Mouse (Mus musculus) small intestine, adult 2 months (tissue): ENCODE measurements around the gene Brsk1. TPM values are rescaled to one million over a fixed set of nuclear protein-coding genes. Genes with fewer than 3 reads are reported as not detected.
A peak's percentile ranks its signal among the peaks of the same experiment; 100 is the strongest.

Source experiments
- H3K27ac ChIP-seq: fragments of 200-500 bp; 2 replicates; pipeline ENCODE4 v1.5.1; 2012; ENCODE audit warnings: low read depth, low read length, control low read depth, inconsistent platforms; ENCODE audit not compliant: insufficient read depth
- H3K27me3 ChIP-seq: fragments of 200-500 bp; 2 replicates; pipeline ENCODE4 v1.6.1; 2012; ENCODE audit warnings: mild to moderate bottlenecking, moderate library complexity, low read length, inconsistent platforms; ENCODE audit not compliant: control insufficient read depth, insufficient read depth
- H3K36me3 ChIP-seq: fragments of 200-500 bp; 2 replicates; pipeline ENCODE4 v1.6.1; 2012; ENCODE audit warnings: mild to moderate bottlenecking, low read length, control low read depth, inconsistent platforms; ENCODE audit not compliant: control insufficient read depth, insufficient read depth
- H3K4me1 ChIP-seq: fragments of 200-500 bp; 2 replicates; pipeline ENCODE4 v1.6.1; 2012; ENCODE audit warnings: low read length, inconsistent platforms, mixed read lengths; ENCODE audit not compliant: control insufficient read depth, insufficient read depth, insufficient read length
- H3K4me3 ChIP-seq: fragments of 200-500 bp; 2 replicates; pipeline ENCODE4 v1.5.1; 2012; ENCODE audit warnings: low read depth, mild to moderate bottlenecking, control low read depth, inconsistent platforms, low read length, moderate library complexity
- CTCF ChIP-seq: fragments of 200-500 bp; IDR thresholded peaks from 2 replicates; pipeline ENCODE4 v1.5.1; 2012; ENCODE audit warnings: low read depth, mild to moderate bottlenecking, control low read depth, inconsistent platforms, low read length, moderate library complexity, mixed read lengths; ENCODE audit not compliant: insufficient replicate concordance, insufficient read length; ENCODE audit errors: extremely low read depth
- POLR2A ChIP-seq: fragments of 200-500 bp; IDR thresholded peaks from 2 replicates; pipeline ENCODE4 v1.6.1; 2012; ENCODE audit warnings: low read depth, mild to moderate bottlenecking, control low read depth, inconsistent platforms, low read length, moderate library complexity
- WGBS: fragments of 180-500 bp; shearing (Covaris S2); methylation state at CpG from one replicate; pipeline ENCODE4 v1.1.7; 2018; 5-methylcytosine and 5-hydroxymethylcytosine counted together
- polyA plus RNA-seq: library from polyadenylated mRNA; depleted of rRNA; stranded (reverse); fragments of >200 nt; gene quantifications from 2 replicates; pipeline ENCODE4 v1.2.3, GENCODE M21; 2012

Gene Brsk1
- polyA plus RNA-seq, 1 experiment, result 1.9 TPM

DNA sequence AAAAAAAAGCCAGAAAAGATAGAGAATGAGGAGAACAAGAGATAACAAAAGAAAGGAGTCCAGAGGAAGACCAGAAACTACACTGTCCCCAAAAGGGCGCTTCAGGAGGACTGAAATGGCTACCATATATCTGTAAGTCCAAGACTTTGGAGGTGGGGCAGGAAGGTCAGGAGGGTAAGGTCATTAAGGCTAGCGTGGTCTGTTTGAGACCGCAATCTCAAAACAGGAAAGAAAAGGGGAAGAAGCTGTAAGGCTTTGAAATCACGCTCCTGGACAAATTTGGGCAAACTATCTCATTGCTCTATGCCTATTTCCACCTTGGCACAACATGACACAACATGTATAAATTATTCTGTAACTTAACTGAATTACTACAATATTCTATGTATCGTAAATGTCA, 7.1 kb upstream of the Brsk1 start:
- H3K36me3 ChIP-seq, result peaks cover 4% of the 10 kb centered on the region

DNA sequence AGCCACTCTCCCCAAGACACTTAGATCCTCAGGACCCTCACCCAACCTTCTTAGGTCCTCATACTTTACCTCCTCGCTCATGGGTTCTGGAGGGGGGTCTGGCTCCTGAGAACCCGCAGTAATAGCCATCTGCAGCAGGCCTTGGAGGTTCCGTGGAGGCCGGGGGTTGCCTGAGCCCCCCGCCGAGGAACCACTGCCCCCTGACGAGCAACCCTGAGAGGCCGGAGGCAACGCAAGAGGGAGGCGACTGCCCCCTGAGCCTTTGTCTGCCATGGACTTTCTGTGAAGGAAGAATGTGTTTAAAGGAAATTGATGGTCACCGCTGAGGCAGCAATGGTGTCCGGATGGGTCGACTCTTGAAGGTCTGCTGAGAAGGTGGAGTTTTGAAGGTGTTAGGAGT, 6.2 kb upstream of the Brsk1 start:
- H3K36me3 ChIP-seq, result peaks cover 3% of the 10 kb centered on the region; the same call in 1 of the 2 replicates
- peak overlapping the region; percentile 83 for H3K4me3 ChIP-seq
- TF ChIP-seq POLR2A, result no peak
- TF ChIP-seq CTCF, result no peak
- 3% methylated on average over 13 of the region's 13 CpGs for WGBS
- peaks cover 5% of the 10 kb centered on the region for H3K4me1 ChIP-seq
- H3K27me3 ChIP-seq, result no peaks in the 10 kb centered on the region
- H3K27ac ChIP-seq, result peak overlapping the region; percentile 26; the same call in 1 of the 2 replicates

More for the DNA sequence above, 7.1 kb upstream of the Brsk1 start:
- TF ChIP-seq CTCF (no peak), POLR2A (no peak)
- H3K27ac ChIP-seq, result no peak overlapping the region
- no peaks in the 10 kb centered on the region for H3K27me3 ChIP-seq
- no peak overlapping the region for H3K4me3 ChIP-seq
- 85% methylated on average over 5 of the region's 5 CpGs for WGBS
- H3K4me1 ChIP-seq, result peaks cover 5% of the 10 kb centered on the region

DNA sequence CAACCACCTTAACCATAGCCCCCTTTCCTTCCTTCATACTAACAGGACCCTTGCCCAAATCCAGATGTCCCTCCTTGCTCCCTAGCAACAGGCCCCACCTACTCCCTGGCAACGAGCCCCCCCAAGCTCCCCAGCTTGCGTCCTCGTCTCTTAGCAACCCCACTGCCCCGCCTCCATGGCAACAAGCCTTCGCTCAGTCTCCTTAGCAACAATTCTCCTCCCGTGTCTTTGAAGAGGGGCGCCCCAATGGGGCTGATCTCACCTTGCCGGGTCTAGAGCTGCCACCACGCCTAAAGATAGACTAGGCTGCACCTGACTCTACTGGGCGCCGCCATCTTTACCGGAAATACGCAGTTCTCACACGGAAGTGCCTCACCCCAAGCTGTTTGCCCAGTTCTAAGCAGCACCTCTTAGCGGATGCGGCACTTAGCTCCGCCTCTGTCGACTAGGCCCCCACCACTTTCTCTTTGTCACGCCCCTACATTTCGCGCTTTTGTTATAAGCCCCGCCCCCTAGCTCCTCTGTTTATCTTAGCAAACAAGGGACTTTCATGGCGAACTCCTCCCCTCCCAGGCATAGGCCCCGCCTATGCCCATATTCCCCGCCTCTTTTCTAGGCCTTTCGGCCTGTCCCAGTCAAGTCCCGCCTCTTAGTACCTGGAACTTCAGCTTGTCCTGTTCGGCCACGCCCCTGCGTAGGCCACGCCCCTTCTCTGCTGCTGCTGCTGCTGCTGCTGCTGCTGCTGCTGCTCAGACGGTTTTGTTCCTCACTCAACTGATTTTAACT, 5.6 kb upstream of the Brsk1 start, which contains the start of gene Hspbp1:
Gene Hspbp1 (minus strand): TSS at position 437 of the 786 bp plus-strand sequence.
- TF ChIP-seq CTCF (no peak; the same call in 1 of the 2 replicates), POLR2A (peak; percentile 48; the same call in 1 of the 2 replicates)
- Histone ChIP-seq H3K27ac (peak within 1 kb of the TSS; percentile 26; the same call in 1 of the 2 replicates), H3K36me3 (peaks cover 3% of the 10 kb centered on the region; the same call in 1 of the 2 replicates), H3K4me3 (peak within 1 kb of the TSS; percentile 83), H3K27me3 (no peaks in the 10 kb centered on the region), H3K4me1 (peaks cover 5% of the 10 kb centered on the region)
- under 1% methylated on average over 32 of the region's 32 CpGs for WGBS

DNA sequence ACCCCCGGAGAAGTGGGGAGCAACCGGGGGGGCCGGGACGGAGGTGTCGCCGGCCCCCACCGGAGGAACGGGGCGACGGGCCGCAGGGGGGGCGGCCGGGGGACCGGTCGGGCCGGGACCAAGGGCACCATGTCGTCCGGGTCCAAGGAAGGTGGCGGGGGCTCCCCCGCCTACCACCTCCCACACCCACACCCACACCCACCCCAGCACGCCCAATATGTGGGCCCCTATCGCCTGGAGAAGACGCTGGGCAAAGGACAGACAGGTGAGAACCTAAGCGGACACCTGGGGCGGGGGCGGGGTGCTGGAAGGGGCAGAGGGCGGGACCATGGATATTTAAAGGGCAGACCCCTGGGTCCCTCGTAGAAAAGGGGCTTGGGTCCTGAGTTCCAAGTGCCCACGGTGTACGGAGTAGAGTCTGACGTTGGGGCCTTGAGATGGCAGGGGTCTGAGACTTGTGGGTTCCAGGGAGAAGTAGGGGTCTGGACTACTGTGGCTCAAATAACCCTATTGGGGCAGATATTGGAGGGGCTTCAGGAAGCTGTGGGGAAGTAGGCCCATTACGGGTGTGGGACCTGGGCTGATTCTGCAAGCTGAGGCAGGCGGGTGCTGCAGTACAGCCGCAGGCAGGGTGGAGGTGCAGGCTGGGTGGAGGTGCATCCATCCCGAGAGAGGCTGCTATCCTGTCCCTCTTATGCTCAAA, 698 bp downstream of the Brsk1 start:
- 17% methylated on average over 29 of the region's 35 CpGs for WGBS
- Histone ChIP-seq H3K27ac (no peak overlapping the region), H3K4me1 (no peaks in the 10 kb centered on the region), H3K36me3 (no peaks in the 10 kb centered on the region), H3K4me3 (peak overlapping the region; percentile 54), H3K27me3 (peaks cover 9% of the 10 kb centered on the region)
- TF ChIP-seq CTCF (no peak), POLR2A (no peak)

DNA sequence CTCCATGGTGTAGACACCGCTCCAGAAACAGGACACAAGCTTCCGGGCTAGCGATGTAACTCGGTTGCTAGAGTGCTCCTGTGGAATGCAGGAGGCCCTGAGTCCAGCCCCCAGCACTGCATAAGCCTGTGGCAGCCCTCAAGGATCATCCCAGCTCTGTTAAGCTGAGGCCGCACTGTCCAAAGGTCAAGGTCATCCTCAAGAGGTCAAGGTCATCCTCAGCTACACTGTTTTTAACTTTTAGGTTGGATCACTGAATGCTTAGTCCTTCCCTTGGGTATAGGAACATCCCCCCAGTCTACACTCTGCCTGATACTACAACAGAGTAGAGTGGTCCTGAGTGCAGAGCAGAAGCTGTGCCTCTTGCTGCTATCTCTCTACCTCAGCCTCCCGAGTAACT, 2.6 kb downstream of the Brsk1 start:
- 90% methylated on average over 6 of the region's 6 CpGs for WGBS
- H3K4me1 ChIP-seq, result no peaks in the 10 kb centered on the region

DNA sequence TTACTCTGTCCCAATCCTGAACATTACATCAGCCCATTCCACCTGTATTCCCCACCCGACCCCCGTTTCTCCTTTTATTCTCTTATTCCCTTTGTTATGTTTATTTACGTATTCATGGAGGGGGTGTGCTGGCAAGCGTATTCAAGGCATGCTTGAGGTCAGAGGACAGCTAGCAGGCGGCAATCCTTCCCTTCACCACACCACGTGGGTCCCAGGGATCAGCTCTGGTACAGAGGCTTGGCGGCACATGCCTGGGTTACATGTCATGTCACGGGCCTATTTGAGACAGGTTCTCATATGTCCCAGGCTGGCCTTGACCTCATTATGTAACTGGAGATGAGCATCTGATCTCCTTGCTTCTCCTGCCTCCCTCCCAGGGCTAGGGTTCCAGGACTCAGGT, 11.9 kb downstream of the Brsk1 start:
- H3K4me1 ChIP-seq, result no peaks in the 10 kb centered on the region; the same call in 1 of the 2 replicates
- 0 out of 2 replicates have a peak, but pooled peaks have one; percentile 20 for TF ChIP-seq POLR2A
- TF ChIP-seq CTCF, result no peak
- H3K27me3 ChIP-seq, result no peaks in the 10 kb centered on the region
- H3K36me3 ChIP-seq, result peaks cover 4% of the 10 kb centered on the region; the same call in 1 of the 2 replicates
- H3K4me3 ChIP-seq, result no peak overlapping the region
- no peak overlapping the region for H3K27ac ChIP-seq
- 68% methylated on average over 8 of the region's 8 CpGs for WGBS

More for the DNA sequence above, 2.6 kb downstream of the Brsk1 start:
- Histone ChIP-seq H3K27ac (no peak overlapping the region), H3K27me3 (peaks cover 9% of the 10 kb centered on the region), H3K4me3 (no peak overlapping the region), H3K36me3 (no peaks in the 10 kb centered on the region)
- TF ChIP-seq CTCF (no peak), POLR2A (no peak)

DNA sequence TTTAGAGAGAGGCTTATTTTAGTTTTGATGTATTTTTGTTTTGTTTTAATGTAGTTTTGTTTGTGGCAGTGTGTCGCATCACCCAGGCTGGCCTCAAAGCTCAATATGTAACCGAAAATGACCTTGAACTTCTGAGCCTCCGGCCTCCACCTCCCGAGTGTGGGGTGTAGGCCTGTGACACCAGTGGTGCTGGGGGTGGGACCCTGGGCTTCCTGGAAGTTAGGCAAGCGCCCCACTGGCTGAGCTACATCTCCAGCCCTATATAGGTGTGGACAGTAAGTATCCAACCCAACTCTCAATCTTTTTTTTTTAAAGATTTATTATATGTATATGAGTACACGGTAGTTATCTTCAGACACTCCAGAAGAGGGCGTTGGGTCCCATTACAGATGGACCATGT, 12.8 kb downstream of the Brsk1 start:
- Histone ChIP-seq H3K27me3 (no peaks in the 10 kb centered on the region), H3K36me3 (peaks cover 6% of the 10 kb centered on the region; the same call in 1 of the 2 replicates), H3K4me3 (no peak overlapping the region), H3K4me1 (no peaks in the 10 kb centered on the region; the same call in 1 of the 2 replicates), H3K27ac (no peak overlapping the region)
- WGBS, result 81% methylated on average over 7 of the region's 7 CpGs
- TF ChIP-seq CTCF (no peak), POLR2A (no peak)
